Mouse (Mus musculus) small intestine, adult 2 months (tissue): Measurements from ENCODE around the gene Top2a. TPM values are rescaled to one million over a fixed set of nuclear protein-coding genes. Genes with fewer than 3 reads are reported as not detected.
A peak's percentile ranks its signal among the peaks of the same experiment; 100 is the strongest.

ENCODE experiments used
- H3K27ac ChIP-seq: fragments of 200-500 bp; 2 replicates; pipeline ENCODE4 v1.5.1; 2012; ENCODE audit warnings: low read depth, low read length, control low read depth, inconsistent platforms; ENCODE audit not compliant: insufficient read depth
- H3K27me3 ChIP-seq: fragments of 200-500 bp; 2 replicates; pipeline ENCODE4 v1.6.1; 2012; ENCODE audit warnings: mild to moderate bottlenecking, moderate library complexity, low read length, inconsistent platforms; ENCODE audit not compliant: control insufficient read depth, insufficient read depth
- H3K36me3 ChIP-seq: fragments of 200-500 bp; 2 replicates; pipeline ENCODE4 v1.6.1; 2012; ENCODE audit warnings: mild to moderate bottlenecking, low read length, control low read depth, inconsistent platforms; ENCODE audit not compliant: control insufficient read depth, insufficient read depth
- H3K4me1 ChIP-seq: fragments of 200-500 bp; 2 replicates; pipeline ENCODE4 v1.6.1; 2012; ENCODE audit warnings: low read length, inconsistent platforms, mixed read lengths; ENCODE audit not compliant: control insufficient read depth, insufficient read depth, insufficient read length
- H3K4me3 ChIP-seq: fragments of 200-500 bp; 2 replicates; pipeline ENCODE4 v1.5.1; 2012; ENCODE audit warnings: low read depth, mild to moderate bottlenecking, control low read depth, inconsistent platforms, low read length, moderate library complexity
- CTCF ChIP-seq: fragments of 200-500 bp; IDR thresholded peaks from 2 replicates; pipeline ENCODE4 v1.5.1; 2012; ENCODE audit warnings: low read depth, mild to moderate bottlenecking, control low read depth, inconsistent platforms, low read length, moderate library complexity, mixed read lengths; ENCODE audit not compliant: insufficient replicate concordance, insufficient read length; ENCODE audit errors: extremely low read depth
- POLR2A ChIP-seq: fragments of 200-500 bp; IDR thresholded peaks from 2 replicates; pipeline ENCODE4 v1.6.1; 2012; ENCODE audit warnings: low read depth, mild to moderate bottlenecking, control low read depth, inconsistent platforms, low read length, moderate library complexity
- WGBS: fragments of 180-500 bp; shearing (Covaris S2); methylation state at CpG from one replicate; pipeline ENCODE4 v1.1.7; 2018; 5-methylcytosine and 5-hydroxymethylcytosine counted together
- polyA plus RNA-seq: library from polyadenylated mRNA; depleted of rRNA; stranded (reverse); fragments of >200 nt; gene quantifications from 2 replicates; pipeline ENCODE4 v1.2.3, GENCODE M21; 2012; rRNA removed

Gene Top2a
- polyA plus RNA-seq, 1 experiment = 5.8 TPM

- peak overlapping the region; percentile 72 for H3K27ac ChIP-seq
- no peak overlapping the region for H3K4me3 ChIP-seq
- no peak for TF ChIP-seq CTCF
- peaks cover 67% of the 10 kb centered on the region for H3K4me1 ChIP-seq
- WGBS = 54% methylated on average over 11 of the region's 11 CpGs
- H3K36me3 ChIP-seq = 0 out of 2 replicates have a peak, but pooled peaks cover under 1% of the 10 kb centered on the region
- no peaks in the 10 kb centered on the region for H3K27me3 ChIP-seq
Measured at GRCm38 (mm10) chr11:98944897-98945604, 78.9 kb downstream of the Top2a start.

- 69% methylated on average over 14 of the region's 14 CpGs for WGBS
- Histone ChIP-seq H3K36me3 (no peaks in the 10 kb centered on the region), H3K27me3 (no peaks in the 10 kb centered on the region), H3K27ac (peak overlapping the region; percentile 72), H3K4me3 (no peak overlapping the region), H3K4me1 (peaks cover 67% of the 10 kb centered on the region)
- no peak for TF ChIP-seq POLR2A
- TF ChIP-seq CTCF = no peak
Measured at GRCm38 (mm10) chr11:98943741-98944461, 80.1 kb downstream of the Top2a start.

Other genes with a start within 250 kb of the Top2a start
- gene Nr1d1, start 248.9 kb downstream of the Top2a start, polyA plus RNA-seq = 59.8 and 206 TPM in 2 replicates
- gene Msl1, start 228.7 kb downstream of the Top2a start, polyA plus RNA-seq = 19.8 and 38.5 TPM in 2 replicates
- gene Casc3, start 219.3 kb downstream of the Top2a start, polyA plus RNA-seq = 11.7 and 22.0 TPM in 2 replicates
- gene Rapgefl1, start 187.4 kb downstream of the Top2a start, polyA plus RNA-seq = 11.4 and 47.6 TPM in 2 replicates
- gene Wipf2, start 160.6 kb downstream of the Top2a start, polyA plus RNA-seq = 11.4 and 27.3 TPM in 2 replicates
- gene Cdc6, start 116.4 kb downstream of the Top2a start, polyA plus RNA-seq = 0.37 and 0.65 TPM in 2 replicates
- gene Rara, start 96.4 kb downstream of the Top2a start, polyA plus RNA-seq = 25.3 and 56.3 TPM in 2 replicates
- gene Gjd3, start 41.2 kb downstream of the Top2a start, polyA plus RNA-seq = 3.6 and 5.8 TPM in 2 replicates
- 71.6 and 78.1 TPM in 2 replicates for gene Igfbp4, start 17.1 kb upstream of the Top2a start, polyA plus RNA-seq
- 4.8 and 47.8 TPM in 2 replicates for gene Tns4, start 65.1 kb upstream of the Top2a start, polyA plus RNA-seq
- gene Ccr7, start 130.9 kb upstream of the Top2a start, polyA plus RNA-seq = 2.5 and 4.1 TPM in 2 replicates
- gene Smarce1, start 206.8 kb upstream of the Top2a start, polyA plus RNA-seq = 4.0 and 6.9 TPM in 2 replicates
- 0.13 and 0.20 TPM in 2 replicates for gene Krt222, start 219.9 kb upstream of the Top2a start, polyA plus RNA-seq